Mouse (Mus musculus) G1E (cell line): ENCODE data around the gene 4930430F08Rik.

ENCODE experiments used
- CTCF ChIP-seq: IDR thresholded peaks from 2 replicates; pipeline ENCODE4 v1.5.1; 2012; ENCODE audit warnings: low read depth, low read length, inconsistent platforms, mixed read lengths
- GATA1 ChIP-seq: IDR thresholded peaks from 2 replicates; pipeline ENCODE4 v1.6.1; 2012; ENCODE audit warnings: borderline replicate concordance, low read length, inconsistent platforms, mixed read lengths

DNA sequence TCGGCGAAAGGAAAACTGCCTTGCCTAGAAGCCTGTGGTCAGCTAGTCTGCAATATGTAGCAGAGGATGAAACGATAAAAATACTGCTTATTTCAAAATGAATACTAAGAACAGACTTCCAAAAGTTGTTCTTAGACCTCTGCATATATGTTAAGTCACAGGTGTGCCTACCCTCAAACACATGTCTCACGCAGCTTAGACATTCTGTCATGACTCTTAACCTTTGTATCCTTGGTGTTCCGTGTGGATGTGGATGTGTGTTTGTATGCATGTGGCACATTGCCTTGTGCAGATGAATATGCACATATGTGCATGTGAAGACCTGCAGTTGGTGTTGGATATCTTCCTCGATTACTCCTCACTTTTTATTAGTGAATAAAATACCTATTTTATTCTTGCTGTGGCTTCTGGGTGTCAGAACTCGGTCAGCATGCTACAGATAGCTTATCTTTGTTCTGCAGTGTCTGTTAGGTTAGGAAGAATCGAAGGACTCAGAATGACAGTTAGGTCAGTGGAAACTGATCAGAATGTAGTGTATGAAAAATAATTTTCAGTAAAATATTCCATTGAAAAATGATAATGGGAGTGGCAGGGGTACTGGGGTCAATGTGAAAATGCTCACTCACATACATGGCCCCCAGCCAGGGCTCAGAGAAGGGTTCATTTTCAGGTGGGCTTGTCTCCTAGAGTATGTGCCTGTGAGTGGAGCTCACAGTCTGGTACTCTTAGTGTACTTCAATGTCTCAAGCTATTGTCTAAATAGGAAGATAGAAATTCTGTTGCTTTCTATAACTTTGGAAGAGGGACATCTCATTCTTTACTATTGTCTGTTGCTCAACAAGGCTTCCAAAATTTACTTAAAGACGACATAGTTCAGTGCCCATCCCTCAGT lies 65.5 kb downstream of the 4930430F08Rik start:
- TF ChIP-seq CTCF (no peak), GATA1 (no peak)
